Mouse (Mus musculus) kidney, adult 2 months (tissue): ENCODE measurements around the gene Fam107b.

Experiments used
- CTCF ChIP-seq: fragments of 200-500 bp; conservative IDR thresholded peaks from 2 replicates; pipeline ENCODE4 v1.5.1; 2011; ENCODE audit warnings: low read depth, mild to moderate bottlenecking, control low read depth, low read length, moderate library complexity, mixed read lengths; ENCODE audit not compliant: insufficient read depth, insufficient read length
- POLR2A ChIP-seq: fragments of 200-500 bp; IDR thresholded peaks from one replicate; pipeline ENCODE4 v1.6.1; 2011; ENCODE audit warnings: low read depth, low read length, control low read depth

- TF ChIP-seq POLR2A: no peak
- TF ChIP-seq CTCF: no peak
Observed at GRCm38 (mm10) chr2:3669646-3670045, 99.4 kb downstream of the Fam107b start.
